Mouse (Mus musculus): ENCODE measurements around the gene Iqsec1.

Iqsec1 gene

DNA sequence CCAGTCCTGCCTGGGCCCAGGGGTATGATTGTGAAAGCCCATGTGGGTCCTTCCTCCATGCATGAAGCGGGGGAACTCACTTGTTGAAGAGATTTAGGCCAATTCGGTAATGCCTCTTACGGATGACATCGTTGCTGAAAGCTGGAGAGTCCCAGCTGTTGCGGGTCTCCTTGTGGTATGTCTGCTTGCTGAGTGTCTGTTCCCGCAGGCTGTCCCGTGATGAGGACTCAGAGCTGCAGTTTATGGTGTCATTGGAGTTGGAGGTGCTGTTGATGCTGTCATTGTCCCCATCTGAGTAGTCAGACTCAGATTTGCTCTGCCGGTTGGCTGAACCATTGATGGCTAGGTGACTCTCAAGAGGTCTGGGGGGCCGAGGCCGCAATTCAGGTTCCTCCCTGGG, 299.0 kb downstream of the Iqsec1 start:
- in situ Hi-C loops (cut with MboI; ENCODE audit: unreplicated experiment in 2 of 2) = no loop called here

DNA sequence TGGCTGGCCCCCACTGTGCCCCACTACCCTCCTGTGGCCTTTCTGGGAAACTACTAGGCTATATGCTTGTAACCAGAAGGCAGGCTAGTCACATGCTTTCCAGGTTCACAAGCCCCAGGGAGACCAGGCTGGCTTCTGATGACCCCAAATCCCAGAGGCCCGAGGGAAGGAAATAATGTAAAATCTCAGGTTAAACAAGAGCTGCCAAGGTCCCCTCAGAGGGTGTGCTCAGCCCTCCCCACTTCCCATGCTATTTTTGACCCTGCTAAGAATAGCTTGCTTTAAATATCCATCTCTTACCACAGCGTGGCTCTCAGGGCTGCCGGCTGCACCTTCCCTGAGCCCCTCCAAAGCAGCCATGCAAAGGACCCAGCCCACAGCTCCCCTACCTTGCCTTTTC, 299.7 kb downstream of the Iqsec1 start:
- in situ Hi-C loops (cut with MboI; ENCODE audit: unreplicated experiment in 2 of 2) = no loop called here

DNA sequence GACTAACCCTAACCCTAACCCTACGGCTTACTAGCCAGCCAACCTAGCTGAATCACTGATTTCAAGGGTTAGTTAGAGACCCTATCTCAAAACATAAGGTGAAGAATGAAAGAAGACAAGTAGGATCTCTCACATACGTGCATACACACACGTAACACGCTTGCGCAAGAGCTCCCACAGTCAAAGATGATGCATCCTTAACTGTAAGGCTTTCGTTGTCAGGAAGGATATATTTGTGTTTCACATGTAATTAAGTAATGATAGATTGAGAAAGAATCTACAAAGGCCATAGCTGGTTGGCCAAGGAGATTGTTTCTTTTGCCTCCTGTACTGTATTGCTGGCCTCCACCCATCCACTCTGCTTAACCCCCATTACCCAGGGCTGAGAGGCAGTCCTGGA, 300.5 kb downstream of the Iqsec1 start:
- in situ Hi-C loops (cut with MboI; ENCODE audit: unreplicated experiment in 2 of 2) = no loop called here

DNA sequence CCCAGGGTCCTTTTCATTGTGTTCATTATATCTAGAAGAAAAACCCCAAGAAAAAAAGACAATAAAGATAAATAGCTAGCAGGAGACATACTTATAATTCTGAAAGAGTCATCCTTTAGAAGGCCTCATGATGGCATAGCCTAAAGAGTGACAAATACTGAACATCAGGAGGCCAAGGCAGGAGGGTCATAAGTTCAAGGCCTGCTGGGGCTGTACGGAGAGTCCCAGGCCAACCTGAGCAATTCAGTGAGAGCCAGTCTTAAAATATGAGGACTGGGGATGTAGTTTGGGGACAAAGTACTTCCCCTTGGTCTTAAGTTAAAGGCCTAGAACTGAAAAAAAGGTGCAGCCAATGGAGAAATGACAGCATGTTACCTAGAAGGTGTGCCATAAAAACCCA, 301.7 kb downstream of the Iqsec1 start:
- in situ Hi-C loops (cut with MboI; ENCODE audit: unreplicated experiment in 2 of 2) = no loop called here

DNA sequence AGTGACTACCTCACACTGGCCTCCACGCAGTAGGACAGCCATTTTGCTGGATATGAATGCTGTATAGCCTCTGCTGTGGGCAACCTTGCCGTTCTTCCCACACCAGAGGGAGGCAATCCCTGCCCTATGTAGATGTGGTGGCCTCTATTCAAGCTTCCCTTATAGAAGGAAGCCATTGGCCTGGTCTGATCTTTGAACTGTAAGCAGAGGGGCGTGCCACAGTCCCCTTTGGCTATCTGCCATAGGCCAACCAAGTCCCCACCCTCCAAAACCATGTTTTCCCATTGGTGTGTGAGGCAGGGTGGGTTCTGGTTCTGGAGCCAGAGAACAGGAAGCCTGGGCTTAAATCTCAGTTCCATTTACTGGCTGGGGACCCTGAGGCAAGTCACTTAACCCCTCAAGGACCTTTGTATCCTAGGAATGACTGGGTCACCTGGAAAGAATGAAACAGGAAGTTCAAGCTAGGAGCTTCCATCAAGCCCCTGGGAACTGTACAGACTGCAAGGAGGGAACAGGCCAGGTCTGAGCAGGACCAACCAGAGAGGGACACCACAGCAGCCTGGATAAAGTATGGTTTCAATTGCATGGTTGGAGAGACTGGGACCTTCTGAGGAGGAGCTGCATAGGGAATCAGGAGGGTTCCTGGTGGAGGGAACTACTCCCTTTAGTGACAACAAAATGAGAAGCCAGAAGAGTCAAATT, 304.5 kb downstream of the Iqsec1 start:
- in situ Hi-C loops (cut with MboI; ENCODE audit: unreplicated experiment in 2 of 2) = no loop called here

DNA sequence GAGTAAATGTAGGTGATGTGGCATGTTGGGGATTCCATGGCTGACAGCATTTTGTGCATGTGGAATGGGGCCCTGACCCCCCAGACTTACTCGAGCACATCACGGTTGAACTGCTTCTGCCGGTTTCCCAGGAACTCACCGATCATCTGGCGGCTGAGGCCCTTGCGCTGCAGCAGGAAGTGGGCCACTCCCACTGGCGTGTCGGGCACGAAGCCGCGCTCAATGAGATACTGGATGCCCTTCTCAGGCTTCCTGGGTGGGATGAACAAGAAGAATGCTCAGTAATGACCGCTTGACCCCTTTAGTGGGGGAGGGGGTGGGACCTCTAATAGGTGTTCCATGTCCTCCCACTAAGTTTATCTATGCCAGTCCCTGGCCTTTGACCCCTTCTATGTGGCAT, 308.1 kb downstream of the Iqsec1 start:
- in situ Hi-C loops (cut with MboI; ENCODE audit: unreplicated experiment in 2 of 2) = no loop called here

DNA sequence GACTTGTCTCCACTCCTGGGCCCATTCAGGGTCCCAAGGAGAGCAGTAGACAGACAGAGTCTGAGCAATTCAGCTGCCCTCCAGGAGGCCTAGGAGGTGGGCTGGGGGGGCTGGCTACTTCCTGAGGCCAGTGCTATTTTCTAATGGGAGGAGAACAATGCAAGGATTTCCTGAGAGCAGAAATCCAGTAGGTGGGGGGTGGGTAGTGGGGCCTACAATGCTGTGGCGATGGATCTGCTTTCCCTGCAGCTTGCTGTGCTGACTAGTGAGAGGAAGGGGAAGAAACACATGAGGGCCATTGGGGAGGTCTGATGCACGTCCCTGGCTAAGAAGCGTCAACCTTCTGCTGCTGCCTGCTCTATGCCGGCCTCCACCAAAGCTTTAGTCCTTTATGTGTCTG, 309.7 kb downstream of the Iqsec1 start:
- in situ Hi-C loops (cut with MboI; ENCODE audit: unreplicated experiment in 2 of 2) = no loop called here

DNA sequence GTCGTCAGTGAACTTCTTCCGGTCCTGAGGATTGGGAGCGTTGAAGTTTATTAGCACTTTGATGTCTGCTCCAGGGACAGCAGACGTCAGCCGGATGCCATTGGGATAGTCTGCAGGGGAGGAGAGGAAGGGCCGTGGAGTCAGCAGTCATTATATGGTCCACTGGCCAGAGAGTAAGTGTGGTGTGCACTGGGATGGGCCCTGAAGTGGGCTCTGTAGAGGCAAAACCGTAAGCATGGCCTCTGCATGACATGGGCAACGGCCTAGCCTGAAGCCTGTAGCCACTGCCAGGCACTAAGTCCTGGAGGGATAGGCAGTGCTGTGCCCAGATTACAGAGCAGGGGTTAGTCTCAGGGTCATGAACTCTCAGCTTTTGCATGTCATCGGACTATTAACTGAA, 319.8 kb downstream of the Iqsec1 start:
- in situ Hi-C loops (cut with MboI; ENCODE audit: unreplicated experiment in 2 of 2) = no loop called here

DNA sequence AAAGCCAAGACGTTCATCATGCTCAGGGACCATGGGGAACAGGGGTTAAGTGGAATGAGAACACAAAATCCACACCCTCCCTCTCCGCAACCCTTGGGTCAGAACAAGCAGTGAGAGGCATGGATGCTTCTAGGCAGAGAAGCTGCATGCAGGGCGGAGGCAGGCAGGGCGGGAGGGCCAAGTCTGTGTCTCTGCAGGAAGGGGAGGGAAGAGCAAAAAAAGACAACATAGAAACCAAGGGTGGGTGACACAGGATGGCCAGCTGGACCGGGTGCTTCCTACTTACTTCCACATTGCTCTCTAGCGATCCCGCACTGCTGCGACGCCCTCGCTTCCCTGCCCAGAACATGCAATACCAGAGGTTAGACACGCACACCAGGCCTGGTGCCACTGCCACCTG, 324.7 kb downstream of the Iqsec1 start:
- in situ Hi-C loops (cut with MboI; ENCODE audit: unreplicated experiment in 2 of 2) = no loop called here

DNA sequence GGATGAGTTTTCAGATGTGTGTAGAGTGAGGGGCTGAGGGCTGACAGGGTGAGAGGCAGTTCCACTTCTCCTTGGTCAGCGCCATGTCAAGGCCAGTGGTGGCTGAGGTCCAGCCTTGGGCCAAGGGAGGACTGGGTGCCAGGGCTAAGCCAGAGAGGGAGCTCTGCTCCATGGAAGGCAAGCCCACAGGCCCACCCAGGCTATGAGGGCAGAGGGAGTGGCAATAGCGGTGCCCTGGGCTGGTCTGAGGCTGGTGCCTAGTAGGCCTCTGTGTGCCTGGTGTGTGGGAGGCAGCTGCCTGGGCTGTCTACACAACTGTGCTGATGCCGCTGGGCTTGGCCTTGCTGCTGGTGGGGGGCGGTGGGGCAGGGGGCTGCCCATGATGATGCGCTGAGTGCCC, 326.3 kb downstream of the Iqsec1 start:
- in situ Hi-C loops (cut with MboI; ENCODE audit: unreplicated experiment in 2 of 2) = no loop called here

DNA sequence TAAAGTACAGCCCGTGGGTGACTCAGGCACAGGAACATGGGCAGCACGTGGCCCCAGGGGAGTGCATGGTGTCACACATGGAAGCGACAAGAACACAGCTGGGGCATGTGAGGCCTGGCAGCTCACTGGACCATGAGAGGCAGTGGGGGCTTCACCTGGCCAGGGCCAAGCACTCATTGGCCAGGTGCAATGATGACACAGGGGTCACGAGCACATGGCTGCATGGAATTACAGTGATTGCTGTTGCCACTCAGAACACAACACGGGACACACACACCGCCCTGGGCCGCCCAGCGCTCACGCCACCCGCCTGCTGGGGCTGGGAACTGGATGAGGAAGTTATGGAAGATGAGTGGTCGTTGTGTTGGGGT, 327.5 kb downstream of the Iqsec1 start:
- in situ Hi-C loops (cut with MboI; ENCODE audit: unreplicated experiment in 2 of 2) = no loop called here

DNA sequence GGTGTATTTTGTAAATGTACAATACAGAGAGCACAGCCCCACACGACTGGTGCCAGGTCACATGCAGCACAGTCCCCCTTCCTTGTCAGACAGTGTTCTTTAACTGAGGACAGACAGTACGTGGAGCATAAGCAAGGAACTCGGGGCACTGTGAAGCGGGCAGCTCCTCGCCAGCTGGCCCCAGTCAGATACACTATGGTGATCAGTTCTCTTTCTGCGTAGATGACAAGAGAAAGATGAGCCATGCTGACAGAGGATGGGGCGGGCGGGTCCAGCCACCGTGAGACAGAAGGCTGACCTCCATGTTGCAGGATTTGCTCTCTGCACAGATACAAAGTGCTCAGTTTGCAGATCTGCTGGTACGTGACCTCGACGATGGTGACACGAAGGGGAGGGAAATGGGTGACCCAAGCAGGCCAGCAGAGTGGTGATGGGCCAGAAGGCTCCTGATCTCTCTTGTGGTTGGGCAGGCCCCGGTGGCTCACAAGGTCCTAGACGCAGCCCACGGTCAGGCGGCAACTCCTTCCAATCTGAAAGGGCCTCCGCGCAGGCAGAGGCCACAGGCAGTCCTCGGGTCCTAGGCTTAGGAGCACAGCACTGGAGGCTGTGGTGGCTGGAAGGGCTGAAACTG, 328.0 kb downstream of the Iqsec1 start:
- in situ Hi-C loops (cut with MboI; ENCODE audit: unreplicated experiment in 2 of 2) = no loop called here

DNA sequence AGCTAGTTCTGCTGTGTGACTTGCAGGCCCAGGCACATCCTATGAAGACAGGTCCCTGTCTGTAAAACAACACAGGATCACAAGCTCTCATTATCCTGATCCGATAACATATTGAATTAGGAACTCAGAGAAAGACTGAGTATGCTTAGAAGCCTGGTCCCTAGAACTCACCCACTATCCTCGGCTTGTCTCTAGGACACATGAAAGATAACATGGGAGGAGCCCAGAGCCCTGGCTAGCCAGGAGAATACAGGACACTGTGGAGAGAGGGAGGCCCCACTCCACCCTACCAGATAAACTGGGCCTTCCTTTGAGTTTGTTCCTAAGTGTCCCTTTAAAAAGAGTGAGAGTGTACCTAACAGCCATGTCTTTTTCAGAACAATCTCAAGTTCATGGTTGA, 328.6 kb downstream of the Iqsec1 start:
- in situ Hi-C loops (cut with MboI; ENCODE audit: unreplicated experiment in 2 of 2) = loop anchor here (5.0 to 10.0 kb wide), 3 partner anchors 62 to 152 kb away; no protein-coding TSS in a partner anchor

DNA sequence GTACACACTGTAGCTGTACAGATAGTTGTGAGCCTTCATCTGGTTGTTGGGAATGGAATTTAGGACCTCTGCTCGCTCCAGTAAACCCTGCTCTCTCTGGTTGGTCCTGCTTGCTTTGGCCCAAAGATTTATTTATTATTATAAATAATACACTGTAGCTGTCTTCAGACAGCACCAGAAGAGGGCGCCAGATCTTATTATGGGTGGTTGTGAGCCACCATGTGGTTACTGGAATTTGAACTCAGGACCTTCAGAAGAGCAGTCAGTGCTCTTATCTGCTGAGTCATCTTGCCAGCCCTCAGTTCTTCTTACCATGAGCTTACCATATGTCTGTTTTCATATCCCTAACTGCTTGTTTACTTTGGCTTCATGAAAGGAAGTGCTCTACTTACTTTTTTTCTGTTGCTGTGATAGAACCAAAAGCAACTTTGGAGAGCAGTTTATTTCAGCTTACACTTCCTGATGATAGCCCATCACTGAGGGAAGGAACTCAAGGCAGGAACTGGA, 332.1 kb downstream of the Iqsec1 start:
- in situ Hi-C loops (cut with MboI; ENCODE audit: unreplicated experiment in 2 of 2) = loop anchor here (5.0 to 10.0 kb wide), 3 partner anchors 66 to 156 kb away; no protein-coding TSS in a partner anchor

DNA sequence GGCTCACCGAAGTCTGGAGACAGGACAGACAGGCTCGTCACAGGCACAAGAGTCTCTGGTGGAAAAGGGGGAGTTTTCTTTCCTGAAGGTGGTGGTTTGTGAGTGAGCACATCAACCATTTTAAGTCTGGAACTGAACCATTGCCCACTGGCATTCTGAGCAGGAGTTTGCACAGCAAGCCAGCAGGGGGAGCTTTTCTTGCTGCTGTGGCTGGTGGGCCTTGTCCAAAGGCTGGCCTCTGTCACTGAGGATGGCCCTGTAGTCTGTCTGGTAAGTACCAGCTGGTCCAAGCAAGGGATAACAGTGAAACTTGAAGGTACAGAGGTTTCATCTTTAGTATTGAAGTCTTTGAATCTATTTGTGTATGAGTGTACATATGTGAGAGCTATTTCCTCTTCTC, 334.7 kb downstream of the Iqsec1 start:
- in situ Hi-C loops (cut with MboI; ENCODE audit: unreplicated experiment in 2 of 2) = loop anchor here in 1 of 2 experiments (10.0 kb wide), 1 partner anchor 151 kb away; no protein-coding TSS in a partner anchor

DNA sequence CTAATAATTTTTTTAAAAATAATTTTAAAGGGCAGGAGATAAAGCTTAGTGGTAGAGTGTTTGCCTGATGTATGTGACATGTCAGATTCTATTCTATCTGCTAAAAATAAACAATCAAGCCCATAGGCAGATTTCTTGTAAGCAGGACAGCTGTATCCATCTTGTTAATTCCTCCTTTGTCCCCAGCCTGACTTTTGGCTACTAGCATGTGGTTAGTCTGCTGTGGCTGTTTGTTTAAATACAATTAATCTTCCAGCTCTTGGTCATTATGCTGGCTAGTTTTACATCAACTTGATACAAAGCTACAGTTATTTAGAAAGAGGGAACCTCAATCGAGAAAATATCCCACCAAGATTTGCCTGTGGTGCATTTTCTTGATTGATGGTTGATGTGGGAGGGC, 337.9 kb downstream of the Iqsec1 start:
- in situ Hi-C loops (cut with MboI; ENCODE audit: unreplicated experiment in 2 of 2) = loop anchor here in 1 of 2 experiments (10.0 kb wide), 1 partner anchor 154 kb away; no protein-coding TSS in a partner anchor

DNA sequence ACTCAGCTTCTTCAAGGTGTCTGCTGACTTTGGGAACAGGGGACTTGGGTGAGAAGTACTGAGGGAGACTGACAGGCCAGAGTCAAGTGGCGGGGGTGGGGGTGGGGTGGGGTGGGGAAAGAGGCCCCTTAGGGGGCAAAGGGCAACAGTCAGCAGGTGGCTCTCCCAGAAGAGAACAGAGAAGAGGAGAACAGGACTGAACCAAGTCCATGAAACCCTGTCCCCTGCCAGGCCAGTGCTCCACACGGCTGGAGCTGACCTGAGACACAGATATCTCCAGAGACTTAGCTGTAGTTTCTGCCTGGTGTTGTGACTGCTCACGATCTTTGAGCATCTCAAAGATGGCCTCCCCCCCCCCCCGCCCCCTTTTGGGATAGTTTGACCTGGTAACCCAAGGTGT, 339.2 kb downstream of the Iqsec1 start:
- in situ Hi-C loops (cut with MboI; ENCODE audit: unreplicated experiment in 2 of 2) = no loop called here

DNA sequence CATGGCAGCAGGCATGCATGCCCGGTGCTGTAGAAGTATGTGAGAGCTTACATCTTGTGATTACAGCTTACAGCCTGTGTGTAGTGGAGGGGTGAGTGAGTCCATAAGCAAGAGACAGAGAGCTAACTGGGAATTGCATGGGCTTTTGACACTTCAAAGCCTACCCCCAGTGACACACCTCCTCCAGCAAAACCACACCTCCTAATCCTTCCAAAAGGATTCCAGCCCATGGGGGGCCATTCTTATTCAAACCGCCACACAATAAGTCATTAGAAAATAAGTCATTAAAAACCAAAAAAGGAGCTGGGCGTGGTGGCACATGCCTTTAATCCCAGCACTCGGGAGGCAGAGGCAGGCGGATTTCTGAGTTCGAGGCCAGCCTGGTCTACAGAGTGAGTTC, 340.1 kb downstream of the Iqsec1 start:
- in situ Hi-C loops (cut with MboI; ENCODE audit: unreplicated experiment in 2 of 2) = no loop called here

DNA sequence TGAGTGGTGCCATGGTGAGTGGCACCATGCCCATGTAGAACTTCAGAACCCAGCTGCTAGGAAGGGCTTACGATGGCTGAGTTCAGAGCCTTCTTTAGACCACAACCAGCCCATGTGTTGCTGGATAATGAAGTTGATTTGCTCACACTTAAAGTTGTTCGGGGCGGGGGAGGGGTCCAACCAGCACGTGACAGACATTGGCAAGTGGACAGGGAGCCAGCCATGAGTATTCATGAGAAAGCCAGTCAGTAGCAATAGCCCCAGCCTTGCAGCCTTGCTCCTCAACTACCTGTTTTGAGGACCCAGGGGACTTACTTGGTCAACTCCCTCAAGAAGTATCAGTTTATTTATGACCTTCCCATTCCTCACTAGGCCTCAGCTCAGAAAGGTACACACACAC, 343.5 kb downstream of the Iqsec1 start:
- in situ Hi-C loops (cut with MboI; ENCODE audit: unreplicated experiment in 2 of 2) = no loop called here

DNA sequence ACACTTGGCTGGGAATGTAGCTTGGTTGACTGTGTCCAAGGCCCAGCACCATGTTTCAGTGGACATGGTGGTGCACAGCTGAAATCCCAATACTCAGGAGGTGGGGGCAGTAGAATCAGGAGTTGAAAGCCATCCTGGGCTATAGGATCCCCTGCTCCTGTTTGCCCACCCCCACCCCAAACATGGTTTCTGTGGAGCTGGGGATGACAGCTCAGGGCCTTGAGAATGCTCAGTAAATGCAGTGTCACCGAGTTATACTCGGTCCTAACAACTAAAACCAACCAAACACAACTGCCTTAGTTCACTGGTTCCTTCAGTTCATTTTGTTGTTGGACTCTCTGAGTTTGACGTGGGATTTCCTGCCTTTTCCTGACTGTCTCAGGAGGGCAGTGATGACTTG, 345.4 kb downstream of the Iqsec1 start:
- in situ Hi-C loops (cut with MboI; ENCODE audit: unreplicated experiment in 2 of 2) = no loop called here

DNA sequence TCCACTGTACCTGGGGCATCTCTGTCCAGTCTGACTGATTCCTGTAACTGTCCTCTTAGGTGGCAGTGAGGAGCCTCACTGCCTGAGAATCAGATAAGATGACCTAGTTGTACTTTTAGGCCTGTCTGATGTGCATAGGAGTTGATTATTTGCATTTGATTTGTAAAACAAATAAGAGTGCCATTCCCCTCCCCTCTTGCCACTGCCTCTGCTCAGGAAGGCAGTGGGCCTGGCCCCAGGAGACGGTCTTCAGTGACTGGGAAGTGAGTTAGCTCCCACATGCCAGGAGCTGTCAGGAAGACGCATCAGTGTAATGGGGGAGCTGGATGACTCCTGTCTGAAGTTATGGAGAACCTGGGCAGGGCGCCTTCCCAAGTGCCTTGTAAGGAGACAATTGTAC, 352.9 kb downstream of the Iqsec1 start:
- in situ Hi-C loops (cut with MboI; ENCODE audit: unreplicated experiment in 2 of 2) = no loop called here

DNA sequence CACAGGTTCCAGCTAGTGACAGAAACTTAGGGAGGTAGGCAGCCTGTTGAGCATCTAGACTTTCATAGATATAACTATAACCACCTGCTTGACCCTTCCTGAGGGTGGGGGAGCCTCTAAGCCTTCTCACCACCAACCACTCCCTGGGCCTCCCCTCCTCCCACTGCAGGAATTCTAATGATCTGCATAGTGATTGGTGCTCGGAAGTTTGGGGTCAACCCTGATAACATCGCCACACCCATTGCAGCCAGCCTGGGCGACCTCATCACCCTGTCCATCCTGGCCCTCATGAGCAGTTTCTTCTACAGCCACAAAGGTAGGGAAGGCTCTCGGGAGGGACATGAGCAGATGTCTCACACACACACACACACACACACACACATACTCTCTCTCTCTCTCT, 353.4 kb downstream of the Iqsec1 start:
- in situ Hi-C loops (cut with MboI; ENCODE audit: unreplicated experiment in 2 of 2) = no loop called here
